Mouse (Mus musculus): Measurements from ENCODE around the gene Ptprk. TPM values are rescaled to one million over a fixed set of nuclear protein-coding genes. Genes with fewer than 3 reads are reported as not detected.

Ptprk gene
- total RNA-seq, 2 experiments from 2014 or later, result 72.8 to 87.9 TPM

GRCm38 (mm10) chr10:28590822-28591221, 516.2 kb downstream of the Ptprk start:
- DNase-seq (ENCODE audit: low spot score in 2 of 2), result no peak
- intact Hi-C loops (cut with DNase I), result no loop called here

GRCm38 (mm10) chr10:28593566-28594292, 519.1 kb downstream of the Ptprk start:
- no peak for DNase-seq (ENCODE audit: low spot score in 2 of 2)
- intact Hi-C loops (cut with DNase I), result no loop called here

GRCm38 (mm10) chr10:28596897-28597296, 522.3 kb downstream of the Ptprk start:
- intact Hi-C loops (cut with DNase I), result no loop called here
- no peak for DNase-seq (ENCODE audit: low spot score in 2 of 2)

GRCm38 (mm10) chr10:28609136-28609535, 534.5 kb downstream of the Ptprk start:
- no peak for DNase-seq (ENCODE audit: low spot score in 2 of 2)
- intact Hi-C loops (cut with DNase I), result no loop called here

- intact Hi-C loops (cut with DNase I), result no loop called here
- DNase-seq (ENCODE audit: low spot score in 2 of 2), result no peak
Measured at GRCm38 (mm10) chr10:28614396-28614795, 539.8 kb downstream of the Ptprk start.

GRCm38 (mm10) chr10:28617203-28617602, 542.6 kb downstream of the Ptprk start:
- intact Hi-C loops (cut with DNase I), result no loop called here
- DNase-seq (ENCODE audit: low spot score in 2 of 2), result no peak

- intact Hi-C loops (cut with DNase I), result no loop called here
- DNase-seq (ENCODE audit: low spot score in 2 of 2), result no peak
Measured at GRCm38 (mm10) chr10:28618002-28618401, 543.4 kb downstream of the Ptprk start.

GRCm38 (mm10) chr10:28619415-28619814, 544.8 kb downstream of the Ptprk start:
- intact Hi-C loops (cut with DNase I), result no loop called here

GRCm38 (mm10) chr10:28636096-28636495, 561.5 kb downstream of the Ptprk start:
- no peak for DNase-seq (ENCODE audit: low spot score in 2 of 2)
- intact Hi-C loops (cut with DNase I), result no loop called here

More at GRCm38 (mm10) chr10:28619415-28619814, 544.8 kb downstream of the Ptprk start:
- no peak for DNase-seq (ENCODE audit: low spot score in 2 of 2)

- DNase-seq (ENCODE audit: low spot score in 2 of 2), result no peak
- intact Hi-C loops (cut with DNase I), result no loop called here
Measured at GRCm38 (mm10) chr10:28641887-28642286, 567.3 kb downstream of the Ptprk start.

Small RNA genes within 50 kb of the gene (microRNA-seq; reads per million reads assigned to microRNA genes)
- gene Gm22370, result not detected
